Mouse (Mus musculus) erythroblast, embryonic 14.5 days (primary cell): ENCODE data around the gene Osbpl6. TPM values are rescaled to one million over a fixed set of nuclear protein-coding genes. Genes with fewer than 3 reads are reported as not detected.

Experiments used
- H3K27me3 ChIP-seq: 2 replicates; pipeline ENCODE4 v1.6.1; 2012; ENCODE audit warnings: inconsistent platforms; ENCODE audit not compliant: control insufficient read depth
- H3K36me3 ChIP-seq: 2 replicates; pipeline ENCODE4 v1.6.1; 2012; ENCODE audit warnings: mild to moderate bottlenecking, inconsistent platforms; ENCODE audit not compliant: control insufficient read depth
- H3K4me1 ChIP-seq: 2 replicates; pipeline ENCODE4 v1.6.1; 2012; ENCODE audit warnings: inconsistent platforms; ENCODE audit not compliant: control insufficient read depth
- H3K4me3 ChIP-seq: replicated peaks from 2 replicates; pipeline ENCODE3; 2012; ENCODE audit warnings: moderate library complexity, mild to moderate bottlenecking, inconsistent platforms
- H3K9me3 ChIP-seq: 2 replicates; pipeline ENCODE4 v1.6.1; 2012; ENCODE audit warnings: low read length, inconsistent platforms, mixed read lengths; ENCODE audit not compliant: control insufficient read depth
- GATA1 ChIP-seq: IDR thresholded peaks from 2 replicates; pipeline ENCODE4 v1.6.1; 2012; ENCODE audit warnings: low read length, inconsistent platforms, mixed read lengths
- TAL1 ChIP-seq: IDR thresholded peaks from 3 replicates; pipeline ENCODE4 v1.6.1; 2012; ENCODE audit warnings: low read length, inconsistent platforms, mixed read lengths
- polyA plus RNA-seq: library from polyadenylated mRNA; stranded (reverse); fragments of >175 nt; gene quantifications from 2 replicates; pipeline ENCODE4 v1.2.3, GENCODE M21; 2012

Gene Osbpl6
- polyA plus RNA-seq, 1 experiment, result not detected

- no peaks in the 10 kb centered on the region; the same call in 1 of the 2 replicates for H3K36me3 ChIP-seq
- no peaks in the 10 kb centered on the region for H3K9me3 ChIP-seq
- TF ChIP-seq GATA1 (no peak), TAL1 (no peak)
- H3K4me3 ChIP-seq, result no peak overlapping the region
- H3K27me3 ChIP-seq, result no peaks in the 10 kb centered on the region
- H3K4me1 ChIP-seq, result peaks cover 6% of the 10 kb centered on the region; the same call in 1 of the 2 replicates
These were observed 233.3 kb downstream of the Osbpl6 start for GRCm38 (mm10) chr2:76639637-76640036.

GRCm38 (mm10) chr2:76643801-76644200 lies 237.5 kb downstream of the Osbpl6 start:
- no peaks in the 10 kb centered on the region; the same call in 1 of the 2 replicates for H3K36me3 ChIP-seq
- H3K4me3 ChIP-seq, result no peak overlapping the region
- no peaks in the 10 kb centered on the region for H3K9me3 ChIP-seq
- H3K4me1 ChIP-seq, result peaks cover 25% of the 10 kb centered on the region
- no peaks in the 10 kb centered on the region for H3K27me3 ChIP-seq
- no peak for TF ChIP-seq TAL1
- TF ChIP-seq GATA1, result no peak

- peak overlapping the region; percentile 69 for H3K4me3 ChIP-seq
These were observed 241.1 kb downstream of the Osbpl6 start for GRCm38 (mm10) chr2:76647441-76647869.

GRCm38 (mm10) chr2:76647883-76648570 lies 241.7 kb downstream of the Osbpl6 start, which contains the start of the genes Prkra and Pjvk:
Gene Prkra (minus strand): TSS chr2:76648015.
Gene Pjvk (plus strand): TSS chr2:76648476.
- Histone ChIP-seq H3K9me3 (no peaks in the 10 kb centered on the region; the same call in 1 of the 2 replicates), H3K4me3 (peak within 1 kb of the TSS; percentile 69), H3K27me3 (no peaks in the 10 kb centered on the region), H3K36me3 (no peaks in the 10 kb centered on the region), H3K4me1 (peaks cover 26% of the 10 kb centered on the region)
- TF ChIP-seq TAL1, result no peak
- no peak for TF ChIP-seq GATA1

More at GRCm38 (mm10) chr2:76647441-76647869, 241.1 kb downstream of the Osbpl6 start:
- Histone ChIP-seq H3K27me3 (no peaks in the 10 kb centered on the region), H3K9me3 (no peaks in the 10 kb centered on the region), H3K36me3 (no peaks in the 10 kb centered on the region), H3K4me1 (peaks cover 26% of the 10 kb centered on the region)
- TF ChIP-seq GATA1 (no peak), TAL1 (no peak)

GRCm38 (mm10) chr2:76648666-76649141 lies 242.4 kb downstream of the Osbpl6 start:
- no peaks in the 10 kb centered on the region for H3K27me3 ChIP-seq
- peak overlapping the region; percentile 69 for H3K4me3 ChIP-seq
- TF ChIP-seq GATA1, result no peak
- TF ChIP-seq TAL1, result no peak
- H3K36me3 ChIP-seq, result no peaks in the 10 kb centered on the region
- H3K4me1 ChIP-seq, result peaks cover 24% of the 10 kb centered on the region
- H3K9me3 ChIP-seq, result no peaks in the 10 kb centered on the region; the same call in 1 of the 2 replicates

Other genes with a start within 250 kb of the Osbpl6 start
- 0.02 TPM in 1 of 2 replicates, not detected in the other for gene Pde11a, start 67.7 kb upstream of the Osbpl6 start, polyA plus RNA-seq
- gene Cyct, start 46.1 kb upstream of the Osbpl6 start, polyA plus RNA-seq, result not detected in 2 replicates
- gene Rbm45, start 36.5 kb upstream of the Osbpl6 start, polyA plus RNA-seq, result 0.71 and 1.0 TPM in 2 replicates
- 0.05 and 0.07 TPM in 2 replicates for gene Prkra, start 241.5 kb downstream of the Osbpl6 start, polyA plus RNA-seq
- gene Pjvk, start 242.0 kb downstream of the Osbpl6 start, polyA plus RNA-seq, result not detected in 2 replicates